Mouse (Mus musculus) megakaryocyte, adult 5-6 weeks (primary cell): ENCODE data around the gene Comt. TPM values are rescaled to one million over a fixed set of nuclear protein-coding genes. Genes with fewer than 3 reads are reported as not detected.

ENCODE experiments used
- ATAC-seq: 2 replicates; pipeline ENCODE4 v1.8.0; 2016; ENCODE audit warnings: mild to moderate bottlenecking, inconsistent platforms; ENCODE audit not compliant: poor library complexity, severe bottlenecking
- total RNA-seq, 2 experiments: library from RNA; stranded (forward) in 1 of 2; stranded (reverse) in 1 of 2; fragments of 153-499, 151-499 nt in 1 of 2; fragments of 221-1000, 200-1000 nt in 1 of 2; gene quantifications; 2 replicates each; pipeline versions ENCODE4 v1.2.3 to v1.2.4; 2015 to 2017

The Comt gene
- total RNA-seq (2015) (37.8 and 40.8 TPM in 2 replicates), total RNA-seq (2017) (40.1 and 43.8 TPM in 2 replicates)

- ATAC-seq: no peak
These were observed at the start of gene Comt for GRCm38 (mm10) chr16:18426802-18427280. Comt (minus strand) TSS chr16:18426852.

GRCm38 (mm10) chr16:18474021-18474420, 47.4 kb upstream of the Comt start:
- no peak for ATAC-seq

GRCm38 (mm10) chr16:18472976-18473375, 46.3 kb upstream of the Comt start:
- ATAC-seq: no peak

- ATAC-seq: no peak
These were observed 45.8 kb upstream of the Comt start for GRCm38 (mm10) chr16:18472416-18472815.

- ATAC-seq: no peak
These were observed 45.3 kb upstream of the Comt start for GRCm38 (mm10) chr16:18471976-18472375.

- no peak for ATAC-seq
These were observed 44.8 kb upstream of the Comt start for GRCm38 (mm10) chr16:18471381-18471955.

GRCm38 (mm10) chr16:18470829-18471228, 44.2 kb upstream of the Comt start:
- ATAC-seq: no peak

- ATAC-seq: no peak
These were observed 37.6 kb upstream of the Comt start for GRCm38 (mm10) chr16:18464271-18464670.

GRCm38 (mm10) chr16:18462598-18462997, 35.9 kb upstream of the Comt start:
- ATAC-seq: no peak

- ATAC-seq: no peak
These were observed 35.4 kb upstream of the Comt start for GRCm38 (mm10) chr16:18462031-18462430.

GRCm38 (mm10) chr16:18460826-18461225, 34.2 kb upstream of the Comt start:
- no peak for ATAC-seq

- ATAC-seq: peak; percentile 51
These were observed 33.3 kb upstream of the Comt start for GRCm38 (mm10) chr16:18459955-18460370.

GRCm38 (mm10) chr16:18459335-18459954, 32.8 kb upstream of the Comt start:
- ATAC-seq: no peak

- ATAC-seq: no peak
These were observed 32.0 kb upstream of the Comt start for GRCm38 (mm10) chr16:18458661-18459060.

- no peak for ATAC-seq
These were observed 28.8 kb upstream of the Comt start for GRCm38 (mm10) chr16:18455407-18455806.

- no peak for ATAC-seq
These were observed 27.2 kb upstream of the Comt start for GRCm38 (mm10) chr16:18453846-18454245.

GRCm38 (mm10) chr16:18452361-18452862, 25.8 kb upstream of the Comt start:
- ATAC-seq: no peak

GRCm38 (mm10) chr16:18451486-18452181, 25.0 kb upstream of the Comt start:
- no peak for ATAC-seq

GRCm38 (mm10) chr16:18449005-18449404, 22.4 kb upstream of the Comt start:
- ATAC-seq: no peak

- ATAC-seq: no peak
These were observed 21.5 kb upstream of the Comt start for GRCm38 (mm10) chr16:18448104-18448503.

GRCm38 (mm10) chr16:18447243-18447642, 20.6 kb upstream of the Comt start:
- ATAC-seq: no peak

- ATAC-seq: peak; percentile 97
These were observed 16.8 kb upstream of the Comt start for GRCm38 (mm10) chr16:18443385-18443841.
